Mouse (Mus musculus): ENCODE results near the gene Zfp809. TPM values are rescaled to one million over a fixed set of nuclear protein-coding genes. Genes with fewer than 3 reads are reported as not detected.
"Not testable (repeated sequence)": the region's sequence is repeated elsewhere in the genome, so short reads cannot be mapped to it uniquely, and the experiment has no call there.

The Zfp809 gene
- polyA plus RNA-seq (2017; shearing (Covaris generic)): 10 to 100 TPM; 47.0 to 48.9 TPM

- ATAC-seq: peak; percentile 97
Observed at GRCm38 (mm10) chr9:22225581-22226388, at the start of gene Zfp809. Gene Zfp809 (plus strand): TSS chr9:22225714.

- no peak for ATAC-seq
Observed at GRCm38 (mm10) chr9:22188025-22188611, 37.4 kb upstream of the Zfp809 start, which contains the start of gene Zfp872. Gene Zfp872 (plus strand): TSS chr9:22188090.

GRCm38 (mm10) chr9:22196412-22196811 is 29.1 kb upstream of the Zfp809 start:
- ATAC-seq: no peak

GRCm38 (mm10) chr9:22213785-22214194 is 11.7 kb upstream of the Zfp809 start:
- ATAC-seq: no peak

GRCm38 (mm10) chr9:22214549-22214948 is 11.0 kb upstream of the Zfp809 start:
- no peak for ATAC-seq

- no peak for ATAC-seq
Observed at GRCm38 (mm10) chr9:22216705-22217104, 8.8 kb upstream of the Zfp809 start.

- ATAC-seq: no peak
Observed at GRCm38 (mm10) chr9:22217858-22218493, 7.5 kb upstream of the Zfp809 start.

GRCm38 (mm10) chr9:22224066-22224465 is 1.4 kb upstream of the Zfp809 start:
- ATAC-seq: no peak

GRCm38 (mm10) chr9:22224536-22225503 is 694 bp upstream of the Zfp809 start:
- peak; percentile 42 for ATAC-seq

GRCm38 (mm10) chr9:22226389-22226673 is 817 bp downstream of the Zfp809 start:
- not testable (repeated sequence) for ATAC-seq

- no peak for ATAC-seq
Observed at GRCm38 (mm10) chr9:22226846-22227245, 1.3 kb downstream of the Zfp809 start.

- ATAC-seq: no peak
Observed at GRCm38 (mm10) chr9:22229386-22230026, 4.0 kb downstream of the Zfp809 start.

- no peak for ATAC-seq
Observed at GRCm38 (mm10) chr9:22230061-22230460, 4.5 kb downstream of the Zfp809 start.

GRCm38 (mm10) chr9:22230556-22230955 is 5.0 kb downstream of the Zfp809 start:
- ATAC-seq: no peak

- no peak for ATAC-seq
Observed at GRCm38 (mm10) chr9:22240001-22240400, 14.5 kb downstream of the Zfp809 start.

GRCm38 (mm10) chr9:22244242-22244641 is 18.7 kb downstream of the Zfp809 start:
- no peak for ATAC-seq

- no peak for ATAC-seq
Observed at GRCm38 (mm10) chr9:22256579-22256978, 31.1 kb downstream of the Zfp809 start.

- no peak for ATAC-seq
Observed at GRCm38 (mm10) chr9:22258784-22259183, 33.3 kb downstream of the Zfp809 start.

- peak; percentile 100 for ATAC-seq
Observed at GRCm38 (mm10) chr9:22259184-22260091, 33.9 kb downstream of the Zfp809 start, which contains the start of gene Zfp599. Gene Zfp599 (minus strand): TSS chr9:22259895.

- ATAC-seq: no peak
Observed at GRCm38 (mm10) chr9:22260092-22260422, 34.5 kb downstream of the Zfp809 start.

GRCm38 (mm10) chr9:22261594-22261993 is 36.1 kb downstream of the Zfp809 start:
- no peak for ATAC-seq
